Mouse (Mus musculus) stomach, postnatal 0 days (tissue): ENCODE results near the gene Espnl.

Experiments used
- CTCF ChIP-seq: IDR thresholded peaks from 2 replicates; pipeline ENCODE4 v1.5.1; 2016; ENCODE audit warnings: antibody characterized with exemption, low read depth, mild to moderate bottlenecking, moderate library complexity
- EP300 ChIP-seq: optimal IDR thresholded peaks from 2 replicates; pipeline ENCODE3; 2016; ENCODE audit warnings: antibody characterized with exemption

- TF ChIP-seq EP300, result no peak
- no peak for TF ChIP-seq CTCF
Observed at GRCm38 (mm10) chr1:91332102-91332501, 10.2 kb downstream of the Espnl start.
